Mouse (Mus musculus) layer of hippocampus, adult 6 months (tissue): ENCODE measurements around the gene Marveld2. TPM values are rescaled to one million over a fixed set of nuclear protein-coding genes. Genes with fewer than 3 reads are reported as not detected.

ENCODE experiments used
- long read RNA-seq, 2 experiments: library from polyadenylated mRNA; unstranded; transcript quantifications; one replicate each; pipeline ENCODE4 v2.0.0; 2019 to 2020
- polyA plus RNA-seq: library from polyadenylated mRNA; unstranded; fragments of <200 nt; fragmentation: Nextera tagmentation; gene quantifications from 2 replicates; pipeline ENCODE4 v1.2.3, GENCODE M21; 2021

Marveld2 gene
- polyA plus RNA-seq: 0.44 and 0.55 TPM in 2 replicates
- long read RNA-seq, experiment 1: 0 reads
- long read RNA-seq, experiment 2, partial matches to known transcripts: 0 of 3 reads
- long read RNA-seq, experiment 2, other reads (novel, unspliced or antisense): 2 of 3 reads

DNA sequence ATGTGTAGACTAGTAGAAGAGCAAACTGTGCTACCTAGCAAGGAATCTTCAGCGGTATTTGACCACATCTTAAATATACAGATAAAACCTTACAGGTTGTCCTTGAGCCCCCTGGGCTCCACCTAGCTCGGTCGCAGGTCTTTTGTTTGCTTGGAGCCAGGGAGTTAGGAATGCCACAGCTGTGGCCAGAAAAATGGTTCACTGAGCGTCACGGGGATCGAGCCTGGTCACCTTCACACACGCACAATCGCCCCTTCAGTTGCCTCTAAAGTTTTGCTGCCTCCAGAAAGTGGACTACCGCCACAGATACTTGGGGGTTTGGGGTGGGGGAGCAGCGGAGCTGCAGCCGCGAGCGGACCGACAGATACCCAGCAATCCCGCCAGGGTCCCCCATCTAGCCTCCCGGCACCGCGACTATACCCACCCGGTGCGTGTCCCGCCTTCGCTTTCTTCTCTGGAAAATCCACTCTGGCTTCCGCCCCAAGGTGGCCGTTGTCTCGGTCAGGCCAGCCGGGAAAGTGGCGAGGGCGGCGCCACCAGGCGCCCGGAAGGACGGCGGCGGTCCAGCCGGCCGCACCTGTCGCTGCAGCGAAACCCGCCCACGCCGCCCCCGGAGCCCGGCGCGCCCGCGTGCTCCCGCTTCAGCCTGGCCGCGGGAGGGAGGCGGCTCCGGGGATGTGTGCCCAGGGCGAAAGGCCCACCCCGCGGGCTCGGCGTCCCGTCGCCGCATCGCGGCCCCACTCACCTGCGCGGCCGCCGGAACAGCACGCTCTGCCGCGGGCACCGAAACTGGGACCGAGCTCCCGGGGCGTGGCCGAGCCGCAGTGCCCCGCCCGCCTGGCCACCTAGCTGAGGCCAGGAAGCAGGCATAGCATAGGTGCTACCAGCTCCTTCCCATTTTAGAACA, at the start of gene Marveld2:
TSS of gene Marveld2 (minus strand) at position 791 of the 907 bp plus-strand sequence.

DNA sequence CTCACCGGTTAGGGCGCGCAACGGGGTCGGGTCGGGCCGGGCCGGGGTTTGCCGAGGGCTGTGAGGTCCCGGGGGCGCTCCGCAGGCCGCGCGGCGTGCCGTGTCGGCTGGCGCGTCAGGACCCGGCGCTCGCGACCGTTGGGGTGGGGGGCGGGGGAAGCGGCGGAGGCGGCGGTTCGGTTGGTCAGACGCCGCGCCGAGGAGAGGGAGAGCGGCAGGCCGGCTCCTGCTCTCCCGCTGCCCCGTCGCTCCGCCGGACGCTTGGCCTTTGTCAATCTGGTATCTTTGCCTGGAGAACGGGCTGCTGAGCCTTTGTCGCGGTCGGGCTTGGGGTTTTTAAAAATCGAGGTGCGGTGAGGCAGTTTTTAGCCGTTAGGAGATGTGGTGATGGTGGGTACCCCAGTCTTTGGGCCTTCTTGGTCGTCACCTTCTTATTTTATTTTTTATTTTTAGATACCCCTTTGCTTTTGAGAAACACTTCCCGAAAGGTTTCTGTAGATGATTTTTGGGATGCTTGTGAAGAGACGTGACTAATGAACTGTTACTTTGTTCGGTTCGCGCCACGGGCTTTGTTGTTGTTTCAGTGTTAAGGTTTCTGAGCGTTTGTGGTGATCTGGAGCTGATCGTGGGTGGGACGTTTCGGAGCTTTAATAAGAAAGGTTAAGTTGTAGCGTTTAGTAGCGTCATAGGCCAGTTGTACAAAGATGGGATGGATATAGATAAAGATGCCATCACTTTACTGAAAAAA, 34.8 kb upstream of the Marveld2 start, which contains the start of gene Taf9:
TSS of gene Taf9 (plus strand) at position 141 of the 748 bp plus-strand sequence.

DNA sequence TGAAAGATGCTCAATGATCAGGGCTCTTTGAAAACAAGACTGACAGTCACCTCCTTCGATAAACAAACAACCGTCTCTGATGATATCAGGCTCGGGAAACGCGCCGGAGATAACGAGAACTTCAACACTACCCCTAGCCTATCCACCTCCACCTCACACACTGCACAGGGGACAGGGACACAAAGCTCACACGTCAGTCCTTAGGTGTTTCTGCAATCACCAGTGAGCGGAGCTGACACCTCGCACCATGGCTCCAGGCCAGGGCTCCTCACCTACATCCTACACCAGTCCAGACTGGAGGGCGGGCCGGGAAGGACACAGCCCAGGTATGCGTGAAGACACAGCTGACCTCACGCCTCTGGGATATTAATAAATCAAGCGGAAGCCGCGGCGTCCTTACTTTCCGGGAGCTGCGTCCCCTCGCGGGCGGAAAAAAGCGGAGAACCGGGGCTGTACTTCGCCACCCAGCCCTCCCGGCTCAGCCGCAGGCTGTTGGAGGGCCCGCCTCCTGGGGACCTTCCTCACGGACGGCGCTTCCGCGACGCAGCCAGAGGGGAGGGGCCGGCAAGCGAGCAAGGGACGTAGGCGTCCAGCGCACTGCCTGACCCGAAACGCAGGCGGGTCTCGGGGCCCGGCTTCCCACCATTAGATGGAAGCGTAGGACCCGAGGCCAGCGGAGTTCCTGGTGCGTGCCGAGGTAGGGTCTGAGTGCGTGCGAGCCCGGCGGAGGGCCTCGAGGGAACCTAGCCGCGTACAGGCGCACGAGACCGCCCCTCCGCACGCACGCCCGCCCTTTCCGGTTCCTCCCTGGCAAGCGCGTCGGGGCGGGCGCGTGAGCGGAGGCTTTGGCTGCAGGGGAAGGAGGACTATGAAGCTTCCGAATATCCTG, 34.0 kb upstream of the Marveld2 start, which contains the start of the genes Ak6 and Rad17:
TSS of gene Ak6 (plus strand) at position 430 of the 889 bp plus-strand sequence.
TSS of gene Rad17 (minus strand) at position 502 of the 889 bp plus-strand sequence.

DNA sequence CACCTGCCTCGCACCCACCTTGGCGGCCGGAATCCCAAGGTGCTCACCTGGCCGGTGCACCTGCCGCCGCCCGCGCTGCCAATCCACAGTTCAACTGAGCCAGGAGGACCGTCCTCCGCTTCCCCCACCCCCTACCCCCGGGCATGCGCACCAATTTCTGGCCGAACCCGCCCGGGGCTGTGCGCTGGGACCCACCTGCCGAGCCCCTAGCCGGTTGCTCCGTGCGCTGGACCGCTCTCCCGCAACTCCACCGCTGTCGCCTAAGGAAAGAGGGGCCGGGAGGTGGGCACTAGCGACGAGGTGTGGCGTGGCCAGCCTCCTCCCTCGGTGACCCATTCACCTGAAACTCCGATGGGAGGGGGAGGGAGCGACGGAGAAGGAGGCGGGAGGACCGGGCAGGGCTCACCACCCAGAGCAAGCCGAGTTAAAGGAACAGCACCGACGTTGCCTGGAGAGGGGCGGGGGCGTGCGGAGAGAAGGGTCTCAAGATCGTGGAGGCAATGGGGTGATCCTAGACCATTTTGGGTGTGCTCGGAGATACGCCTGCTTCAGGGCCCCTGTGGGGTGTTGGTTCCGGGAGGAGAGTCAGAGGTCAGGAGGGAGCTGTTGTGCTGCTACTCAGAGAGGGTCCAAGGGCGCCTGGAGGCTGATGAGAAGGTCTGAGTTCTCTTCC, 64.3 kb downstream of the Marveld2 start, which contains the start of gene Ocln:
TSS of gene Ocln (minus strand) at position 350 of the 673 bp plus-strand sequence.

Other genes starting within 250 kb of the Marveld2 start
- gene Naip1, start 164.1 kb downstream of the Marveld2 start, polyA plus RNA-seq: not detected in 2 replicates
- gene Gtf2h2, start 124.4 kb downstream of the Marveld2 start, polyA plus RNA-seq: 32.4 and 33.3 TPM in 2 replicates
- 8.0 and 11.6 TPM in 2 replicates for gene Ocln, start 64.3 kb downstream of the Marveld2 start, polyA plus RNA-seq
- gene Ak6, start 34.0 kb upstream of the Marveld2 start, polyA plus RNA-seq: 180 and 183 TPM in 2 replicates
- gene Rad17, start 34.1 kb upstream of the Marveld2 start, polyA plus RNA-seq: 6.5 and 6.6 TPM in 2 replicates
- 25.8 and 28.8 TPM in 2 replicates for gene Taf9, start 34.6 kb upstream of the Marveld2 start, polyA plus RNA-seq
- 0.50 and 0.98 TPM in 2 replicates for gene Ccdc125, start 52.7 kb upstream of the Marveld2 start, polyA plus RNA-seq
- gene Cdk7, start 114.0 kb upstream of the Marveld2 start, polyA plus RNA-seq: 21.3 and 23.4 TPM in 2 replicates
- gene Mrps36, start 127.7 kb upstream of the Marveld2 start, polyA plus RNA-seq: 225 and 231 TPM in 2 replicates
- 0.26 and 0.40 TPM in 2 replicates for gene Cenph, start 158.9 kb upstream of the Marveld2 start, polyA plus RNA-seq
- 0.79 and 0.85 TPM in 2 replicates for gene Ccnb1, start 169.6 kb upstream of the Marveld2 start, polyA plus RNA-seq
- 24.0 and 25.4 TPM in 2 replicates for gene Slc30a5, start 216.5 kb upstream of the Marveld2 start, polyA plus RNA-seq